Comparison of ENCODE assay signal across 14 mouse cellular contexts in genomic region chr10:59589420-59589819, GRCm38 (mm10). TPM values are rescaled to one million over a fixed set of nuclear protein-coding genes. Genes with fewer than 3 reads are reported as not detected.
DNase-seq lines count a peak whose midpoint lies in the region; ATAC-seq and TF ChIP-seq lines count a peak whose summit lies in the region.
"Had no signal": no experiment of that assay in that cellular context is flagged by ENCODE, and none has a peak within 500 bp of the region (broad histone marks: within the 10 kb centered on the region; RNA-seq: fewer than 3 reads in every experiment).

No protein-coding gene starts in this region.

- peak overlapping the region; percentile 40; the same call in 1 of the 2 replicates for H3K4me2 ChIP-seq in heart, embryonic 15.5 days
- peak overlapping the region; percentile 53 for H3K4me2 ChIP-seq in liver, embryonic 12.5 days

- H3K27me3 ChIP-seq in heart, embryonic 15.5 days: no peaks in the 10 kb centered on the region
- H3K27me3 ChIP-seq in liver, embryonic 12.5 days (replicated peaks): no peaks in the 10 kb centered on the region
- H3K27me3 ChIP-seq in small intestine, adult 2 months (ENCODE audit: control insufficient read depth, insufficient read depth, low read length): no peaks in the 10 kb centered on the region

- H3K27ac ChIP-seq in heart, embryonic 15.5 days: no peak overlapping the region
- H3K27ac ChIP-seq in liver, embryonic 12.5 days: no peak overlapping the region
- H3K27ac ChIP-seq in small intestine, adult 2 months (ENCODE audit: insufficient read depth, low read depth, low read length): no peak overlapping the region; the same call in 1 of the 2 replicates
- H3K27ac ChIP-seq: forebrain, embryonic 10.5 days; heart, adult 2 months had no signal

- ATAC-seq in heart, embryonic 15.5 days (replicated peaks; ENCODE audit: insufficient number of reproducible peaks, insufficient read depth, low FRiP score, low read depth): no peak
- no peak for ATAC-seq in liver, embryonic 12.5 days

- 88% methylated on average over 7 of the region's 7 CpGs for WGBS in heart, embryonic 15.5 days
- 33% methylated on average over 7 of the region's 7 CpGs for WGBS in liver, embryonic 12.5 days (ENCODE audit: insufficient replicate concordance)
- WGBS in small intestine, adult 2 months: 83% methylated on average over 7 of the region's 7 CpGs

- H3K4me3 ChIP-seq in heart, embryonic 15.5 days: no peak overlapping the region
- peak overlapping the region; percentile 29 for H3K4me3 ChIP-seq in liver, embryonic 12.5 days
- peak overlapping the region; percentile 36 for H3K4me3 ChIP-seq in small intestine, adult 2 months (ENCODE audit: low read depth, low read length)
- H3K4me3 ChIP-seq: forebrain, embryonic 10.5 days; heart, adult 2 months had no signal

- TF ChIP-seq CTCF in small intestine, adult 2 months (IDR thresholded peaks at IDR 0.05; ENCODE audit: extremely low read depth, insufficient read length, insufficient replicate concordance, low read depth, low read length): no peak

- peaks cover 6% of the 10 kb centered on the region; the same call in 1 of the 2 replicates for H3K4me1 ChIP-seq in heart, embryonic 15.5 days (replicated peaks)
- peaks cover 25% of the 10 kb centered on the region for H3K4me1 ChIP-seq in liver, embryonic 12.5 days
- H3K4me1 ChIP-seq in small intestine, adult 2 months (ENCODE audit: control insufficient read depth, insufficient read depth, insufficient read length, low read length): peaks cover 19% of the 10 kb centered on the region
- H3K4me1 ChIP-seq: forebrain, embryonic 10.5 days had no signal

- no peak for DNase-seq in heart, adult 8-10 months (ENCODE audit: low spot score)
- DNase-seq in CD4-positive, CD25-positive, alpha-beta regulatory T cell, adult 2 months (ENCODE audit: low read depth, low spot score): peak; percentile 72
- DNase-seq in cerebellum, postnatal 25 days: no peak
- no peak for DNase-seq in adrenal gland, adult 18-20 months (ENCODE audit: low spot score in 2 of 2)
- no peak for DNase-seq in gastrocnemius, postnatal 10 days
- DNase-seq: adrenal gland, adult 8-10 months; cerebellum, adult 9-10 months; heart, adult 2 months; kidney, adult 9 months had no signal

- no peak overlapping the region for H3K9ac ChIP-seq in heart, embryonic 15.5 days
- H3K9ac ChIP-seq in liver, embryonic 12.5 days: peak overlapping the region; percentile 41; the same call in 1 of the 2 replicates

- no peaks in the 10 kb centered on the region for H3K9me3 ChIP-seq in heart, embryonic 15.5 days (replicated peaks)
- no peaks in the 10 kb centered on the region for H3K9me3 ChIP-seq in liver, embryonic 12.5 days (replicated peaks)
- H3K9me3 ChIP-seq: forebrain, embryonic 10.5 days had no signal

- no peaks in the 10 kb centered on the region for H3K36me3 ChIP-seq in heart, embryonic 15.5 days
- no peaks in the 10 kb centered on the region for H3K36me3 ChIP-seq in liver, embryonic 12.5 days
- peaks cover 11% of the 10 kb centered on the region; the same call in 1 of the 2 replicates for H3K36me3 ChIP-seq in small intestine, adult 2 months (ENCODE audit: control insufficient read depth, insufficient read depth, low read length)
- H3K36me3 ChIP-seq: forebrain, embryonic 10.5 days had no signal

- no peak for TF ChIP-seq POLR2A in small intestine, adult 2 months (IDR thresholded peaks at IDR 0.05; ENCODE audit: low read depth, low read length)

RNA-seq across cellular contexts. Expression of gene Gm10322, which starts 26.4 kb away (rescaled TPM):
- not detected in 2 replicates for polyA plus RNA-seq in heart, embryonic 15.5 days (2015; fragmentation: Nextera tagmentation; extraction: Ambion mirVana)
- not detected for total RNA-seq in heart, adult 8-10 months (2022)
- not detected in 2 replicates for polyA plus RNA-seq in liver, embryonic 12.5 days (2016; fragmentation: Nextera tagmentation; extraction: Ambion mirVana)
- polyA plus RNA-seq in small intestine, adult 2 months (2012; rRNA removed): not detected in 2 replicates
- total RNA-seq in adrenal gland, adult 18-20 months (2021): not detected
- not detected for total RNA-seq in gastrocnemius, postnatal 10 days (2021)
- total RNA-seq: adrenal gland, adult 8-10 months; heart, adult 2 months; layer of hippocampus, postnatal 25 days had no signal
- polyA plus RNA-seq: forebrain, embryonic 10.5 days; heart, adult 2 months had no signal

RNA-seq across cellular contexts. Expression of gene Mcu, which starts 27.1 kb away (rescaled TPM):
- polyA plus RNA-seq in heart, embryonic 15.5 days (2015; fragmentation: Nextera tagmentation; extraction: Ambion mirVana): 22.0 and 24.2 TPM in 2 replicates
- total RNA-seq in heart, adult 8-10 months (2022): 10 to 100 TPM; 19.4 to 25.7 (median 23.9) TPM
- polyA plus RNA-seq in liver, embryonic 12.5 days (2016; fragmentation: Nextera tagmentation; extraction: Ambion mirVana): 14.3 and 14.6 TPM in 2 replicates
- 38.0 and 87.5 TPM in 2 replicates for polyA plus RNA-seq in small intestine, adult 2 months (2012; rRNA removed)
- 10 to 100 TPM; 26.2 to 36.8 TPM for total RNA-seq in adrenal gland, adult 18-20 months (2021)
- total RNA-seq in gastrocnemius, postnatal 10 days (2021): 10 to 100 TPM; 63.1 to 65.2 TPM
